Mouse (Mus musculus) embryonic fibroblast, embryonic 13.5 days (primary cell): ENCODE data around the gene Acd. TPM values are rescaled to one million over a fixed set of nuclear protein-coding genes. Genes with fewer than 3 reads are reported as not detected.
A peak's percentile ranks its signal among the peaks of the same experiment; 100 is the strongest.

ENCODE experiments used
- H3K27ac ChIP-seq: 2 replicates; pipeline ENCODE4 v1.5.1; 2012; ENCODE audit warnings: low read length, control low read depth, inconsistent platforms; ENCODE audit not compliant: insufficient read depth
- H3K4me1 ChIP-seq: 2 replicates; pipeline ENCODE4 v1.6.1; 2011; ENCODE audit warnings: low read length; ENCODE audit not compliant: control insufficient read depth, insufficient read depth
- H3K4me3 ChIP-seq: 2 replicates; pipeline ENCODE4 v1.5.1; 2011; ENCODE audit warnings: mild to moderate bottlenecking, control low read depth, low read length; ENCODE audit not compliant: insufficient read depth
- CTCF ChIP-seq: IDR thresholded peaks from 2 replicates; pipeline ENCODE4 v1.5.1; 2011; ENCODE audit warnings: mild to moderate bottlenecking, control low read depth, low read length, moderate library complexity, borderline replicate concordance; ENCODE audit not compliant: insufficient read depth
- POLR2A ChIP-seq: IDR thresholded peaks from 2 replicates; pipeline ENCODE4 v1.6.1; 2011; ENCODE audit warnings: low read depth, mild to moderate bottlenecking, control low read depth, low read length, moderate library complexity
- polyA plus RNA-seq: library from polyadenylated mRNA; stranded (reverse); fragments of >200 nt; gene quantifications from 2 replicates; pipeline ENCODE4 v1.2.4, GENCODE M21; 2011; ENCODE audit warnings: low read depth; ENCODE audit not compliant: missing spikeins, insufficient read length

Acd gene
- polyA plus RNA-seq, 1 experiment = 26.5 TPM

DNA sequence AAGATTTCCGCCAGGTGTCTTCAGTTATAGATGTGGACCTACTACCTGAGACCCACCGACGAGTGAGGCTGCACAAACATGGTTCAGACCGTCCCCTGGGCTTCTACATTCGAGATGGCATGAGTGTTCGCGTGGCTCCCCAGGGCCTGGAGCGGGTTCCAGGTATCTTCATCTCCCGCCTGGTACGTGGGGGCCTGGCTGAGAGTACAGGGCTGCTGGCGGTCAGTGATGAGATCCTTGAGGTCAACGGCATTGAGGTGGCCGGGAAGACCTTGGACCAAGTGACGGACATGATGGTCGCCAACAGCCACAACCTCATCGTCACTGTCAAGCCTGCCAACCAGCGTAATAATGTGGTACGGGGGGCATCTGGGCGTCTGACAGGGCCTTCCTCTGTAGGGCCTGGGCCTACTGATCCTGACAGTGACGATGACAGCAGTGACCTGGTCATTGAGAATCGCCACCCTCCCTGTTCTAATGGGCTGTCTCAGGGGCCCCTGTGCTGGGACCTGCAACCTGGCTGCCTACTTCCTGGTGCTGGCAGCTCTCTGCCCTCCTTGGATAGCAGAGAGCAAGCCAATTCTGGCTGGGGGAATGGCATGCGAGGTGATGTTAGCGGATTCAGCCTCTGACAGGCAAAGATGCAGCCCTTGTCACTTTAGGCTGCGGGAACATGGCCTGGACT, 2.0 kb upstream of the Acd start:
- TF ChIP-seq CTCF (no peak), POLR2A (no peak)
- H3K4me1 ChIP-seq = peaks cover 2% of the 10 kb centered on the region; the same call in 1 of the 2 replicates
- no peak overlapping the region for H3K4me3 ChIP-seq
- H3K27ac ChIP-seq = no peak overlapping the region

DNA sequence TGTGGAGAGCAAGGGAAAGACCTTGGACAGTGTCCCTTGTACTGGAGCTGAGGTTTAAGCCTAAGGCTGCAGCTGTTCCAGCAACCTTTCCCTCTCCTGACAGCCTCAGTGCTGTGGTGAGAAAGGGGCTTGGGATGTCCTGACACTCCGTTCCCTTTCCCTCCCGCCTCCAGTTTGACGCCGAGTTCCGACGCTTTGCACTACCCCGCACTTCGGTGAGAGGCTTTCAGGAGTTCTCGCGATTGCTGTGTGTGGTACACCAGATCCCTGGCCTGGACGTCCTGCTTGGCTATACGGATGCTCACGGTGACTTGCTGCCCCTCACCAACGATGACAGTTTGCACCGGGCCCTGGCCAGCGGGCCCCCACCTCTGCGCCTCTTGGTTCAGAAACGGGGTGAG, 1.1 kb upstream of the Acd start:
- Histone ChIP-seq H3K27ac (no peak overlapping the region), H3K4me3 (peak overlapping the region; percentile 50), H3K4me1 (peaks cover 2% of the 10 kb centered on the region; the same call in 1 of the 2 replicates)
- no peak for TF ChIP-seq CTCF
- no peak for TF ChIP-seq POLR2A

DNA sequence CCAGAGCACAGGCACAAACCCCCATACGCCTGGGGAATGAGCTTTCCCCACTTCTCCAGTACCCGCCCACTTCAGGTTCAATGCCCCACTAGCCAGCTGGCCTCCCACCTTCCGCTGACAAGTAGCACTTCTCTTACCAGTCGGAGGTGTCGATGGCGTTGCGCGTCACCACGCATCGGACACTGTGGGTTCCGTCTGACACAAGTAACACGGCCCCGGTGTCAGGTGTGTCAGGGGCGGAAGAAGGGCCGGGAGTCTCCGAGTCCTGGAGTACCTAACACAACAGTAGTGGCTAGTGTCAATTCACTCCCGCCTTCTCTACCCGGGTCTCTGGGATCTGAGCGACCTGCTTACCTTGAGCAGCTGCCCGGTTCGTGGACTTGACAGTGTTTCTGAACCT, 336 bp downstream of the Acd start:
- TF ChIP-seq POLR2A (no peak), CTCF (no peak)
- Histone ChIP-seq H3K4me1 (peaks cover 2% of the 10 kb centered on the region; the same call in 1 of the 2 replicates), H3K4me3 (peak overlapping the region; percentile 68), H3K27ac (no peak overlapping the region)

DNA sequence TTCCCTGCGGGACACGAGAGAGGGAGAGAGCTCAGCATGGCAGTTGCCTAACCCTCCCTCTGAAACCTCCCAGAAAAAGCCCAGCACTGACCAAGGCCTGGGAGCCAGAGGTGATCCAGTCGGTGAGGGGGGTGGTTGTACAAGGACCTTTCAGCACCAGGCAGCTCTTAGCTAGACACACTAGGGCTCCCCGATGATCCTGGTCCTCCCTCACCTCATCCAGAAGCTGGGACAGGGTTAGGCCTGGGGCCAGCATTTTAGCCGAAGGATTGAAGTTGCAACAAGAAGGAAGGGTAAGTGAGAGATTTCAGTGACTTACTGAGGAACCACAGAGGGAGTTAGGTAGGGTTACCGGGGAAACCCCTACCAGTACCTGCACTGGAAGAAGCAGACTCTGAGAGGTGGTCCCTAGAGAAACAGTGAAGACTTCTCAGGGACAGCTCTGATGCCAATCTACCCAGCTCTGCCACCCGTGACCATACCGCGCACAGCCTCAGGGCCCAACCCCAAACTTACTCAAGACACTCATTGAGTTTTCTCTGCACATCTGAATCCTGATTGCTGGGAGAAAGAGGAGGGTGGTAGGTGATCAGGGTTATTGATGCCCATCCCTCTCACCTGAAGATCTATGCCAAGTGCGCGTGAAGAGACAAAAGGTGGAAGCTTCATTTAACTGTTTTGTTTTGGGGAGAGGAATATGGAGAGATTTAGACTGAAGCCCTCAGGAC, 1.2 kb downstream of the Acd start:
- Histone ChIP-seq H3K4me3 (peak overlapping the region; percentile 68; the same call in 1 of the 2 replicates), H3K27ac (no peak overlapping the region), H3K4me1 (peaks cover 2% of the 10 kb centered on the region; the same call in 1 of the 2 replicates)
- TF ChIP-seq CTCF (no peak), POLR2A (no peak)

DNA sequence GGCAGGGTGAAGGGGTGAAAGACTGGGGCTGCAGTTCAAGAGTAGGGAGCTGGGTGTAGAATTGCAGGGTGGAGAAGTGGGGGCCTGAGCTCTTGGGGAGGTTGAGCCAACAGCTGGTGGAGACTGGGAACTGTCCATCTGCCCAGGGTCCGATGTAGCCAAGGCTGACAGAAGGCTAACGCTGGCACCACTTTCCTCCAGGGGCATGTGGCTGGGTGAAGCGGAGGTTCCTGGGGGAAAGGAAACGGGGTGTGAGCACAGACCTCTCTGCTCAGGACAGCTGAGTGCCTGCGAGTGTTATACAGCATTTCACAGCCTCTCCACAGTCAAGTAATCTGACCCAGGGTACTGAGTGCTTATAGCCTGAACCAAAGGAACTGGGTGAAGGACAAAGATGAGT, 2.2 kb downstream of the Acd start:
- Histone ChIP-seq H3K27ac (no peak overlapping the region), H3K4me3 (no peak overlapping the region), H3K4me1 (peaks cover 2% of the 10 kb centered on the region; the same call in 1 of the 2 replicates)
- TF ChIP-seq CTCF (no peak), POLR2A (no peak)

DNA sequence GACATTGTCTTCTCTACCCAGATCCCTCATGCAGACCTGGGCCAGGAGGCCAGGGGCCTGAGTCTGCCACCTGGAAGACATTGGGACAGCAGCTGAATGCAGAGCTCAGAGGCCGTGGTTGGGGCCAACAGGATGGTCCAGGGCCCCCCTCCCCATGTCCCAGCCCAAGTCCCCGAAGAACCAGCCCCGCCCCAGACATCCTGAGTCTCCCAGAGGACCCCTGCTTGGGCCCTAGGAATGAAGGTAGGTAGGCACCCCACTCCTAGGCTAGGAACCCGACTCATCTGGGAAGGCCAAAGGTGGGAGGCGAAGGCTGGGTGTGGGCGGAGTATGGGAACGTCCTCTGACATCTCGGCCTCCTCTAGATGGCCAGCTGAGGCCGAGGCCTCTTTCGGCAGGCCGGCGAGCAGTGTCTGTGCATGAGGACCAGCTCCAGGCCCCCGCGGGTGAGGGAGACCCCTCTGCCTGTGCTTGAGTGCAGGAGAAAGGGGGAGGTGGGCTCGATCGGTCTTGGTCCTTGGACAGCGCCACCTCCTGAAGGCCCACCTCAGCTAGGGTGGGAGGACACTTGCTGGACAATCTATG, 3.6 kb downstream of the Acd start:
- Histone ChIP-seq H3K4me3 (no peak overlapping the region), H3K27ac (no peak overlapping the region), H3K4me1 (peaks cover 2% of the 10 kb centered on the region; the same call in 1 of the 2 replicates)
- TF ChIP-seq CTCF = no peak
- TF ChIP-seq POLR2A = no peak

DNA sequence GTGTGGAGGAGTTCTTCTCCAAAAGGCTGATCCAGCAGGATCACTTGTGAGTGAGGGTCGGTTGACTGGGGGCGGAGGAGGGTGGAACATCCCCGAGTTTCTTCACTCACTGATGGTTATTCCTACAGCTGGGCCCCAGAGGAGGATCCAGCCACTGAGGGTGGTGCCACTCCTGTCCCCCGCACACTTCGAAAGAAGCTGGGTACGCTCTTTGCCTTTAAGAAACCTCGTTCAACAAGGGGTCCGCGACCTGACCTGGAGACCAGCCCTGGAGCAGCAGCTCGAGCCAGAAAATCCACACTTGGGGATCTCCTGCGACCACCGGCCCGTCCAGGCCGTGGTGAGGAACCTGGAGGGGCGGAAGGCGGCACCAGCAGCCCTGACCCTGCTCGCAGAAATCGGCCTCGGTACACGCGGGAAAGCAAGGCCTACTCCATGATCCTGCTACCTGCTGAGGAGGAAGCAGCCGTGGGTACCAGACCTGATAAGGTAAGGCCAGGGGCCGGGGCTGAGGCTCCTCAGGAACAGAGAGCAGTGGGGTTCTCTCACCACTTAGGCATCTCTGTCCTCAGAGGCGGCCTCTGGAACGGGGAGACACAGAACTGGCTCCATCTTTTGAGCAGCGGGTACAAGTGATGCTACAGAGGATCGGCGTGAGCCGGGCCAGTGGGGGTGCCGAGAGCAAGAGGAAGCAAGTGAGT, 5.7 kb downstream of the Acd start:
- no peak overlapping the region for H3K27ac ChIP-seq
- H3K4me3 ChIP-seq = no peak overlapping the region
- H3K4me1 ChIP-seq = no peaks in the 10 kb centered on the region; the same call in 1 of the 2 replicates
- TF ChIP-seq CTCF (no peak), POLR2A (no peak)

DNA sequence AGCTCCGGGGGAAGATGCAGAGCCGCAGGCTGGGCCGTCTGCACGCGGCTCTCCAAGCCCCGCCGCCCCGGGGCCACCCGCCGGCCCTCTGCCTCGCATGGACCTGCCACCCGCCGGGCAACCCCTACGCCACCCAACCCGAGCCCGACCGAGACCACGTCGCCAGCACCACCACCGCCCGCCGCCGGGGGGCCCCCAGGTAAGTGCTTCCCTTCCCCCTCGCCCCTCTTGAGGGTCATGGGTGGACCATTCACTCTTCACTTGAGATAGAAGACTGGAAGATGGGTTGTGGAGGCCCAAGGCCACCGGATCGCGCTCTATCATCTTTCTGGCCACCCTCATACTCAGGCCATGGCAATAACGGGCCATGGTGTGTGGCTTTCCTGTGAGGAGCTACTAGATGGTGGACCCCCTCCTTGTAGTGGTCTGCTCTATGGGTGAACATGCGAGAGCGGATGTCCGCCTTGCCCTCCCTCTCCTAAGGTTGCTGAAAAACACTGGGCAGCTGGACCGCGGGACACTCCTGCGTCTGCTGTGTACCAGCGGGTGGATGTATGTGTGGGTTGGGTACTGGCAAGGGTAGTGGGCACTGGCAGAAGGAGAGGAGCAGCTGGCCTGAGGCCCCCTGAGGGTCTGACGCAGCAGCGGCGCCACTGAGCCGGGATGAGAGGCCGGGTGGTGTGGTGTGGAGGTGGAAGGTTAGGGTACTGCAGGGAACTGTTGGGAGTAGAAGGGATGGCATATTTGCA, 6.7 kb downstream of the Acd start:
- Histone ChIP-seq H3K27ac (no peak overlapping the region), H3K4me3 (0 out of 2 replicates have a peak overlapping the region, but pooled peaks have one; percentile 16), H3K4me1 (no peaks in the 10 kb centered on the region)
- TF ChIP-seq POLR2A = no peak
- no peak for TF ChIP-seq CTCF

DNA sequence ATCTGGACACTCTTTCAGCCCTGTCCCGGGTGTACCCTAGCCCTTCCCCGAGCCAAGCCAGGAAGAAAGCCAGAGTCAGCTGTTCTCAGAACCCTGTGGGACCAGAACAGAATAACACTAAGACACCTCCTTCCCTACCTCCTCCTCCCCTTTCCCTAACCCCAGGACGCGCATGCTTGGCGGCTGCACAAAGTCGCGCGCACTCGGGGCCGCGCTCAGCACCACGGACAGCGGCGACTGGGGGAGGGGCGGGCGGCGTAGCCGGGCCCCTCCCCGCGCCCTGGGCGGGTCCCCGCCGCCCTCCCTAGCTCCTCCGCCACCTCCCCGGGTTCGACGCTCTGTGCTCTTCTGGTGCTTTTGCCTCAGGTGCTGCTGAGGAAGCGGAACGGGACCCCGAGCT, 7.3 kb downstream of the Acd start:
- Histone ChIP-seq H3K4me1 (no peaks in the 10 kb centered on the region), H3K4me3 (0 out of 2 replicates have a peak overlapping the region, but pooled peaks have one; percentile 16), H3K27ac (no peak overlapping the region)
- TF ChIP-seq POLR2A (no peak), CTCF (no peak)
